Mouse (Mus musculus) embryo, embryonic 10 days (tissue): ENCODE data around the gene Lgi4.

ENCODE experiments used
- DNase-seq: peaks from one replicate; pipeline ENCODE4 v3.0.0-alpha.2; 2015; ENCODE audit warnings: low spot score

Gene Lgi4

GRCm38 (mm10) chr7:31107781-31108180 is 48.6 kb downstream of the Lgi4 start:
- DNase-seq, result no peak

GRCm38 (mm10) chr7:31109091-31109490 is 49.9 kb downstream of the Lgi4 start:
- DNase-seq, result no peak

GRCm38 (mm10) chr7:31109796-31110195 is 50.7 kb downstream of the Lgi4 start:
- no peak for DNase-seq

- DNase-seq, result no peak
Observed at GRCm38 (mm10) chr7:31110861-31111385, 51.8 kb downstream of the Lgi4 start.

GRCm38 (mm10) chr7:31112036-31112435 is 52.9 kb downstream of the Lgi4 start:
- no peak for DNase-seq

GRCm38 (mm10) chr7:31113800-31114199 is 54.7 kb downstream of the Lgi4 start:
- no peak for DNase-seq

GRCm38 (mm10) chr7:31114646-31115045 is 55.5 kb downstream of the Lgi4 start:
- no peak for DNase-seq

- no peak for DNase-seq
Observed at GRCm38 (mm10) chr7:31115182-31115581, 56.0 kb downstream of the Lgi4 start, which contains the start of gene Hpn. Gene Hpn (minus strand): TSS chr7:31115290.

- peak; percentile 65 for DNase-seq
Observed at GRCm38 (mm10) chr7:31115587-31116043, 56.5 kb downstream of the Lgi4 start.

- DNase-seq, result no peak
Observed at GRCm38 (mm10) chr7:31116721-31117145, 57.6 kb downstream of the Lgi4 start.

GRCm38 (mm10) chr7:31117465-31117864 is 58.3 kb downstream of the Lgi4 start:
- DNase-seq, result no peak

- no peak for DNase-seq
Observed at GRCm38 (mm10) chr7:31118486-31118885, 59.3 kb downstream of the Lgi4 start.

- DNase-seq, result no peak
Observed at GRCm38 (mm10) chr7:31119556-31119955, 60.4 kb downstream of the Lgi4 start.
